Mouse (Mus musculus): ENCODE data around the gene Arl8b.

DNA sequence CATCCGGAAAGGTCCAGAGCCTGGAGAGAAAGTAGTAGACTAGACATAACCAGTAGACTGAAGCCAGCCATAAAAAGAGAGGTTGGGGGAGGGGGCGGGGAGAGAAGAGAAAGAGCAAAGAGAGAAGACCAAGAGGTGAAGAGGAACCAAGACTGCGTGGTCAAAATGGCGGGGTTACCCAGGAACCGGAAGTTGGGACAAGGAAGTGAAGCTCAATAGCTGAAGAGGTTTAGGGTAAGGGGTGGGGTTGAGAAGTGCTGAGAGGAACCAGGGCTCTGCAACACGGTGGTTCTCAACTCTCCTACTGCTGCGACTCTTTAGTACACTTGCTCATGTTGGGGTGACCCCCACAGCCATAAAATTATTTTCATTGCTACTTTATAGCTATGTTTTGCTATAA lies 27.0 kb upstream of the Arl8b start:
- no peak for TF ChIP-seq EP300 (IDR thresholded peaks at IDR 0.05; ENCODE audit: low read depth in 1 of 2, low read length in 2 of 2)
- 0 out of 4 replicates have a peak, but pooled peaks of 1 of the 2 experiments have one; percentile 22 for TF ChIP-seq POLR2A (IDR thresholded peaks at IDR 0.05; ENCODE audit: control insufficient read depth in 1 of 2, insufficient read depth in 1 of 2, low read depth in 1 of 2, low read length in 2 of 2, poor library complexity in 1 of 2)
- no peak for TF ChIP-seq CTCF (IDR thresholded peaks at IDR 0.05 in 2 of 3, conservative IDR thresholded peaks at IDR 0.05 in 1 of 3; ENCODE audit: control insufficient read depth in 1 of 3, insufficient read depth in 1 of 3, low read depth in 2 of 3, low read length in 3 of 3, poor library complexity in 1 of 3, severe bottlenecking in 1 of 3)
- no peak for TF ChIP-seq UBTF (IDR thresholded peaks at IDR 0.05; ENCODE audit: borderline replicate concordance, insufficient read depth, low read depth, low read length)
- TF ChIP-seq HCFC1 (IDR thresholded peaks at IDR 0.05; ENCODE audit: low read depth, low read length) = no peak
- no peak for TF ChIP-seq BHLHE40 (IDR thresholded peaks at IDR 0.05; ENCODE audit: borderline replicate concordance, low read depth, low read length)
- TF ChIP-seq MEF2A (IDR thresholded peaks at IDR 0.05; ENCODE audit: extremely low read depth, insufficient replicate concordance, low read depth, low read length, poor library complexity, severe bottlenecking) = no peak
